Mouse (Mus musculus): ENCODE measurements at regions not wholly inside any gene's neighbourhood (a gene's known extent, or its start where the extent isn't known, plus 50 kb on each side); places are given as distances from the start of the nearest gene placed in this dataset.

GRCm38 (mm10) chr3:35245003-35245402, 508.9 kb upstream of the Atp11b start:
- no peaks in the 10 kb centered on the region for H3K9me3 ChIP-seq
- no peaks in the 10 kb centered on the region for H3K36me3 ChIP-seq
- no peak overlapping the region for H3K4me3 ChIP-seq (replicated peaks)
- no peak overlapping the region for H3K27ac ChIP-seq
- H3K27me3 ChIP-seq (replicated peaks) = no peaks in the 10 kb centered on the region
- H3K4me2 ChIP-seq = no peak overlapping the region
- no peak for ATAC-seq (ENCODE audit: insufficient read depth, low FRiP score, low read depth)
- peaks cover 10% of the 10 kb centered on the region; the same call in 1 of the 2 replicates for H3K4me1 ChIP-seq
- no peak overlapping the region for H3K9ac ChIP-seq
- WGBS = 45% methylated on average over 8 of the region's 8 CpGs

- Histone ChIP-seq H3K4me3 (replicated peaks) (no peak overlapping the region), H3K4me1 (peaks cover 10% of the 10 kb centered on the region; the same call in 1 of the 2 replicates), H3K36me3 (no peaks in the 10 kb centered on the region), H3K27me3 (replicated peaks) (no peaks in the 10 kb centered on the region), H3K9ac (no peak overlapping the region), H3K27ac (peak overlapping the region; percentile 31; the same call in 1 of the 2 replicates), H3K9me3 (no peaks in the 10 kb centered on the region), H3K4me2 (no peak overlapping the region)
- ATAC-seq (ENCODE audit: insufficient read depth, low FRiP score, low read depth) = no peak
- WGBS = 73% methylated on average over 10 of the region's 10 CpGs
Measured at GRCm38 (mm10) chr3:35245946-35246665, 507.8 kb upstream of the Atp11b start.

- H3K36me3 ChIP-seq = no peaks in the 10 kb centered on the region
- H3K27me3 ChIP-seq (replicated peaks) = no peaks in the 10 kb centered on the region
- no peak overlapping the region for H3K9ac ChIP-seq
- H3K27ac ChIP-seq = no peak overlapping the region
- no peaks in the 10 kb centered on the region for H3K9me3 ChIP-seq
- H3K4me1 ChIP-seq = 0 out of 2 replicates have a peak, but pooled peaks cover 3% of the 10 kb centered on the region
- no peak overlapping the region for H3K4me2 ChIP-seq
- ATAC-seq (ENCODE audit: insufficient read depth, low FRiP score, low read depth) = peak; percentile 78
- 28% methylated on average over 10 of the region's 10 CpGs for WGBS
- H3K4me3 ChIP-seq (replicated peaks) = no peak overlapping the region
Measured at GRCm38 (mm10) chr3:35249160-35249559, 504.7 kb upstream of the Atp11b start.

GRCm38 (mm10) chr3:35250092-35250749, 503.7 kb upstream of the Atp11b start:
- no peak for ATAC-seq (ENCODE audit: insufficient read depth, low FRiP score, low read depth)
- Histone ChIP-seq H3K36me3 (no peaks in the 10 kb centered on the region), H3K9ac (no peak overlapping the region), H3K27ac (no peak overlapping the region), H3K4me2 (no peak overlapping the region), H3K4me3 (replicated peaks) (no peak overlapping the region), H3K27me3 (replicated peaks) (no peaks in the 10 kb centered on the region), H3K4me1 (0 out of 2 replicates have a peak, but pooled peaks cover 3% of the 10 kb centered on the region), H3K9me3 (no peaks in the 10 kb centered on the region)
- 78% methylated on average over 14 of the region's 14 CpGs for WGBS

- no peak for ATAC-seq (ENCODE audit: insufficient read depth, low FRiP score, low read depth)
- no peaks in the 10 kb centered on the region for H3K36me3 ChIP-seq
- no peak overlapping the region for H3K9ac ChIP-seq
- H3K4me2 ChIP-seq = no peak overlapping the region
- no peak overlapping the region for H3K27ac ChIP-seq
- no peaks in the 10 kb centered on the region for H3K9me3 ChIP-seq
- no peak overlapping the region for H3K4me3 ChIP-seq (replicated peaks)
- 66% methylated on average over 5 of the region's 5 CpGs for WGBS
- H3K27me3 ChIP-seq (replicated peaks) = no peaks in the 10 kb centered on the region
- H3K4me1 ChIP-seq = 0 out of 2 replicates have a peak, but pooled peaks cover 3% of the 10 kb centered on the region
Measured at GRCm38 (mm10) chr3:35253861-35254260, 500.0 kb upstream of the Atp11b start.

GRCm38 (mm10) chr3:35260936-35261335, 493.0 kb upstream of the Atp11b start:
- no peak for ATAC-seq (ENCODE audit: insufficient read depth, low FRiP score, low read depth)
- Histone ChIP-seq H3K27me3 (replicated peaks) (no peaks in the 10 kb centered on the region), H3K36me3 (no peaks in the 10 kb centered on the region), H3K4me2 (no peak overlapping the region), H3K4me1 (no peaks in the 10 kb centered on the region), H3K9me3 (no peaks in the 10 kb centered on the region), H3K9ac (no peak overlapping the region), H3K27ac (no peak overlapping the region), H3K4me3 (replicated peaks) (no peak overlapping the region)
- WGBS = 90% methylated on average over 6 of the region's 6 CpGs

- no peak for ATAC-seq (ENCODE audit: insufficient read depth, low FRiP score, low read depth)
- Histone ChIP-seq H3K4me3 (replicated peaks) (no peak overlapping the region), H3K4me1 (no peaks in the 10 kb centered on the region), H3K9me3 (no peaks in the 10 kb centered on the region), H3K27me3 (replicated peaks) (no peaks in the 10 kb centered on the region), H3K27ac (no peak overlapping the region), H3K9ac (no peak overlapping the region), H3K4me2 (no peak overlapping the region), H3K36me3 (no peaks in the 10 kb centered on the region)
- WGBS = 59% methylated on average over 4 of the region's 4 CpGs
Measured at GRCm38 (mm10) chr3:35268949-35269348, 485.0 kb upstream of the Atp11b start.

GRCm38 (mm10) chr3:35269977-35270880, 483.7 kb upstream of the Atp11b start:
- Histone ChIP-seq H3K4me3 (replicated peaks) (no peak overlapping the region), H3K9ac (no peak overlapping the region), H3K36me3 (no peaks in the 10 kb centered on the region), H3K27ac (no peak overlapping the region), H3K4me2 (no peak overlapping the region), H3K27me3 (replicated peaks) (no peaks in the 10 kb centered on the region), H3K4me1 (no peaks in the 10 kb centered on the region), H3K9me3 (no peaks in the 10 kb centered on the region)
- ATAC-seq (ENCODE audit: insufficient read depth, low FRiP score, low read depth) = no peak
- 63% methylated on average over 7 of the region's 7 CpGs for WGBS

- Histone ChIP-seq H3K27me3 (replicated peaks) (no peaks in the 10 kb centered on the region), H3K27ac (peak overlapping the region; percentile 16; the same call in 1 of the 2 replicates), H3K36me3 (no peaks in the 10 kb centered on the region), H3K9me3 (no peaks in the 10 kb centered on the region), H3K4me3 (replicated peaks) (no peak overlapping the region), H3K4me2 (no peak overlapping the region), H3K4me1 (no peaks in the 10 kb centered on the region), H3K9ac (no peak overlapping the region)
- 56% methylated on average over 5 of the region's 5 CpGs for WGBS
- ATAC-seq (ENCODE audit: insufficient read depth, low FRiP score, low read depth) = no peak
Measured at GRCm38 (mm10) chr3:35273546-35273945, 480.4 kb upstream of the Atp11b start.

- Histone ChIP-seq H3K4me3 (replicated peaks) (no peak overlapping the region), H3K36me3 (no peaks in the 10 kb centered on the region), H3K4me1 (no peaks in the 10 kb centered on the region), H3K27ac (no peak overlapping the region), H3K9ac (no peak overlapping the region), H3K27me3 (replicated peaks) (no peaks in the 10 kb centered on the region), H3K4me2 (no peak overlapping the region), H3K9me3 (no peaks in the 10 kb centered on the region)
- WGBS = 58% methylated on average over 5 of the region's 5 CpGs
- ATAC-seq (ENCODE audit: insufficient read depth, low FRiP score, low read depth) = no peak
Measured at GRCm38 (mm10) chr3:35280981-35281380, 472.9 kb upstream of the Atp11b start.

- no peak overlapping the region for H3K4me3 ChIP-seq (replicated peaks)
- H3K4me1 ChIP-seq = no peaks in the 10 kb centered on the region
- WGBS = 89% methylated on average over 2 of the region's 2 CpGs
- H3K27me3 ChIP-seq (replicated peaks) = no peaks in the 10 kb centered on the region
- no peak overlapping the region for H3K4me2 ChIP-seq
- no peak overlapping the region for H3K27ac ChIP-seq
- no peak for ATAC-seq (ENCODE audit: insufficient read depth, low FRiP score, low read depth)
- no peak overlapping the region for H3K9ac ChIP-seq
- no peaks in the 10 kb centered on the region for H3K36me3 ChIP-seq
- H3K9me3 ChIP-seq = no peaks in the 10 kb centered on the region
Measured at GRCm38 (mm10) chr3:35282106-35282505, 471.8 kb upstream of the Atp11b start.

GRCm38 (mm10) chr3:35294771-35295170, 459.1 kb upstream of the Atp11b start:
- H3K27me3 ChIP-seq (replicated peaks) = no peaks in the 10 kb centered on the region
- no peak for ATAC-seq (ENCODE audit: insufficient read depth, low FRiP score, low read depth)
- H3K4me2 ChIP-seq = no peak overlapping the region
- 85% methylated on average over 1 of the region's 1 CpGs for WGBS
- H3K36me3 ChIP-seq = no peaks in the 10 kb centered on the region
- no peak overlapping the region for H3K4me3 ChIP-seq (replicated peaks)
- no peak overlapping the region for H3K9ac ChIP-seq
- no peaks in the 10 kb centered on the region for H3K9me3 ChIP-seq
- H3K27ac ChIP-seq = no peak overlapping the region
- H3K4me1 ChIP-seq = no peaks in the 10 kb centered on the region

Data from stomach, embryonic 15.5 days (tissue).